Mouse (Mus musculus): ENCODE data around the gene Lsamp. TPM values are rescaled to one million over a fixed set of nuclear protein-coding genes. Genes with fewer than 3 reads are reported as not detected.
A peak's percentile ranks its signal among the peaks of the same experiment; 100 is the strongest.

The Lsamp gene
- total and polyA plus RNA-seq, 2 experiments from 2014 or later: 0.61 to 0.95 TPM

DNA sequence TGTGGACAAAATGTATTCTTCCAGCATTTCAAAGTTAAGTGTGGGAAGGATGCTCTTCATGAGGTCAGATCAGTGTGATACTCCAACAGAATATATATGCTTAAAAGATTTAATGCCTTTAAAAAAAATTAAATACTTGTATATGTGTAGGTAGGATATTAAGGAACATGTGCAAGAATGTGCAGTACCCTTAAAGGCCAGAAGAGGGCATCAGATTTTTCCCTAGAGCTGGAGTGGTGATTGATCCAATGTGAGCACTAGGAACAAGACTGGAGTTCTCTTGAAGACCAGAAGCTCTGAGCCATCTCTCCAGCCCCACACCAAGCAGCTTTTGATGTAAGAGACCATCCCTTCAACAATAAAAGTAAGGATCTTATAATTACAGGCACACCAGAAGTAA lies 1708.3 kb downstream of the Lsamp start:
- Histone ChIP-seq H3K9ac (replicated peaks; ENCODE audit: low read depth, low read length) (no peak overlapping the region), H3K9me3 (replicated peaks; ENCODE audit: control insufficient read depth, low read length) (no peaks in the 10 kb centered on the region), H3K4me2 (ENCODE audit: low read depth, low read length) (no peak overlapping the region), H3K4me1 (ENCODE audit: control insufficient read depth, insufficient read depth) (no peaks in the 10 kb centered on the region), H3K27ac (ENCODE audit: low read depth) (no peak overlapping the region), H3K27me3 (ENCODE audit: control insufficient read depth, insufficient read depth, low read length) (no peaks in the 10 kb centered on the region), H3K4me3 (ENCODE audit: low read depth, low read length) (no peak overlapping the region), H3K36me3 (replicated peaks; ENCODE audit: control insufficient read depth, insufficient read depth, low read length) (no peaks in the 10 kb centered on the region)
- no peak for TF ChIP-seq EP300 (IDR thresholded peaks at IDR 0.05; ENCODE audit: low read depth)
- TF ChIP-seq CTCF (IDR thresholded peaks at IDR 0.05; ENCODE audit: low read depth): peak; percentile 43
- ATAC-seq (ENCODE audit: insufficient read depth, low read depth) (no peak), DNase-seq (ENCODE audit: low spot score) (no peak)

GRCm38 (mm10) chr16:41701790-41702428 lies 1717.7 kb downstream of the Lsamp start:
- H3K27me3 ChIP-seq (ENCODE audit: control insufficient read depth, insufficient read depth, low read length): no peaks in the 10 kb centered on the region
- ATAC-seq (ENCODE audit: insufficient read depth, low read depth) (no peak), DNase-seq (ENCODE audit: low spot score) (no peak)
- H3K9ac ChIP-seq (replicated peaks; ENCODE audit: low read depth, low read length): no peak overlapping the region
- H3K4me2 ChIP-seq (ENCODE audit: low read depth, low read length): no peak overlapping the region
- H3K4me3 ChIP-seq (ENCODE audit: low read depth, low read length): no peak overlapping the region
- no peak overlapping the region for H3K27ac ChIP-seq (ENCODE audit: low read depth)
- no peaks in the 10 kb centered on the region for H3K4me1 ChIP-seq (ENCODE audit: control insufficient read depth, insufficient read depth)
- TF ChIP-seq EP300 (IDR thresholded peaks at IDR 0.05; ENCODE audit: low read depth): no peak
- no peaks in the 10 kb centered on the region for H3K9me3 ChIP-seq (replicated peaks; ENCODE audit: control insufficient read depth, low read length)
- WGBS: 77% methylated on average over 5 of the region's 5 CpGs
- no peaks in the 10 kb centered on the region for H3K36me3 ChIP-seq (replicated peaks; ENCODE audit: control insufficient read depth, insufficient read depth, low read length)

GRCm38 (mm10) chr16:41728900-41729585 lies 1744.9 kb downstream of the Lsamp start:
- no peaks in the 10 kb centered on the region for H3K4me1 ChIP-seq (ENCODE audit: control insufficient read depth, insufficient read depth)
- TF ChIP-seq CTCF (IDR thresholded peaks at IDR 0.05; ENCODE audit: low read depth) (no peak), EP300 (IDR thresholded peaks at IDR 0.05; ENCODE audit: low read depth) (no peak)
- no peak overlapping the region for H3K9ac ChIP-seq (replicated peaks; ENCODE audit: low read depth, low read length)
- DNase-seq (ENCODE audit: low spot score): no peak
- WGBS: 83% methylated on average over 9 of the region's 9 CpGs
- no peaks in the 10 kb centered on the region for H3K9me3 ChIP-seq (replicated peaks; ENCODE audit: control insufficient read depth, low read length)
- no peaks in the 10 kb centered on the region for H3K36me3 ChIP-seq (replicated peaks; ENCODE audit: control insufficient read depth, insufficient read depth, low read length)
- no peak for ATAC-seq (ENCODE audit: insufficient read depth, low read depth)
- no peak overlapping the region for H3K27ac ChIP-seq (ENCODE audit: low read depth)
- H3K27me3 ChIP-seq (ENCODE audit: control insufficient read depth, insufficient read depth, low read length): no peaks in the 10 kb centered on the region
- no peak overlapping the region for H3K4me3 ChIP-seq (ENCODE audit: low read depth, low read length)
- no peak overlapping the region for H3K4me2 ChIP-seq (ENCODE audit: low read depth, low read length)

GRCm38 (mm10) chr16:41729911-41730310 lies 1745.8 kb downstream of the Lsamp start:
- ATAC-seq (ENCODE audit: insufficient read depth, low read depth): no peak
- 82% methylated on average over 1 of the region's 1 CpGs for whole genome bisulfite sequencing

GRCm38 (mm10) chr16:41745037-41745436 lies 1760.9 kb downstream of the Lsamp start:
- peak; percentile 47; the same call in 1 of the 2 replicates for TF ChIP-seq EP300 (IDR thresholded peaks at IDR 0.05; ENCODE audit: low read depth)
- no peak for TF ChIP-seq CTCF (IDR thresholded peaks at IDR 0.05; ENCODE audit: low read depth)
- Histone ChIP-seq H3K27me3 (ENCODE audit: control insufficient read depth, insufficient read depth, low read length) (no peaks in the 10 kb centered on the region), H3K4me3 (ENCODE audit: low read depth, low read length) (no peak overlapping the region), H3K9ac (replicated peaks; ENCODE audit: low read depth, low read length) (no peak overlapping the region), H3K4me2 (ENCODE audit: low read depth, low read length) (0 out of 2 replicates have a peak overlapping the region, but pooled peaks have one; percentile 7), H3K4me1 (ENCODE audit: control insufficient read depth, insufficient read depth) (peaks cover 17% of the 10 kb centered on the region), H3K36me3 (replicated peaks; ENCODE audit: control insufficient read depth, insufficient read depth, low read length) (no peaks in the 10 kb centered on the region), H3K27ac (ENCODE audit: low read depth) (peak overlapping the region; percentile 68), H3K9me3 (replicated peaks; ENCODE audit: control insufficient read depth, low read length) (no peaks in the 10 kb centered on the region)
- ATAC-seq (ENCODE audit: insufficient read depth, low read depth) (peak; percentile 99), DNase-seq (ENCODE audit: low spot score) (peak; percentile 89)
- 17% methylated on average over 4 of the region's 4 CpGs for WGBS

More at GRCm38 (mm10) chr16:41729911-41730310, 1745.8 kb downstream of the Lsamp start:
- Histone ChIP-seq H3K27me3 (ENCODE audit: control insufficient read depth, insufficient read depth, low read length) (no peaks in the 10 kb centered on the region), H3K36me3 (replicated peaks; ENCODE audit: control insufficient read depth, insufficient read depth, low read length) (no peaks in the 10 kb centered on the region), H3K27ac (ENCODE audit: low read depth) (no peak overlapping the region), H3K4me1 (ENCODE audit: control insufficient read depth, insufficient read depth) (no peaks in the 10 kb centered on the region), H3K9ac (replicated peaks; ENCODE audit: low read depth, low read length) (no peak overlapping the region), H3K9me3 (replicated peaks; ENCODE audit: control insufficient read depth, low read length) (no peaks in the 10 kb centered on the region), H3K4me3 (ENCODE audit: low read depth, low read length) (no peak overlapping the region), H3K4me2 (ENCODE audit: low read depth, low read length) (no peak overlapping the region)
- TF ChIP-seq CTCF (IDR thresholded peaks at IDR 0.05; ENCODE audit: low read depth) (no peak), EP300 (IDR thresholded peaks at IDR 0.05; ENCODE audit: low read depth) (no peak)
- DNase-seq (ENCODE audit: low spot score): no peak
